Mouse (Mus musculus): ENCODE results near the gene Enox2.
"Not testable (repeated sequence)": the region's sequence is repeated elsewhere in the genome, so short reads cannot be mapped to it uniquely, and the experiment has no call there.

The Enox2 gene

GRCm38 (mm10) chrX:49287700-49288563 lies at the start of gene Enox2:
Gene Enox2 (minus strand): TSS chrX:49288259.
- CTCF ChIA-PET, result interaction anchor here (0.6 kb wide), 1 partner anchor 130 kb away, joined by 4 read pairs; no protein-coding TSS in a partner anchor

GRCm38 (mm10) chrX:49309496-49309895 lies 21.4 kb upstream of the Enox2 start:
- CTCF ChIA-PET, result no interaction called here

GRCm38 (mm10) chrX:49306659-49307058 lies 18.6 kb upstream of the Enox2 start:
- CTCF ChIA-PET, result interaction anchor here (0.7 kb wide), 1 partner anchor 68 kb away, joined by 4 read pairs; no protein-coding TSS in a partner anchor

- CTCF ChIA-PET, result no interaction called here
Measured at GRCm38 (mm10) chrX:49279918-49280586, 8.0 kb downstream of the Enox2 start.

- CTCF ChIA-PET, result no interaction called here
Measured at GRCm38 (mm10) chrX:49273487-49274042, 14.5 kb downstream of the Enox2 start.

- CTCF ChIA-PET, result no interaction called here
Measured at GRCm38 (mm10) chrX:49250816-49251215, 37.2 kb downstream of the Enox2 start.

- CTCF ChIA-PET, result no interaction called here
Measured at GRCm38 (mm10) chrX:49225792-49226426, 62.1 kb downstream of the Enox2 start.

- CTCF ChIA-PET, result interaction anchor here (0.7 kb wide), 1 partner anchor 38 kb away, joined by 5 read pairs; no protein-coding TSS in a partner anchor
Measured at GRCm38 (mm10) chrX:49216422-49216821, 71.6 kb downstream of the Enox2 start.

GRCm38 (mm10) chrX:49196386-49196785 lies 91.7 kb downstream of the Enox2 start:
- CTCF ChIA-PET, result no interaction called here

- CTCF ChIA-PET, result no interaction called here
Measured at GRCm38 (mm10) chrX:49181136-49181535, 106.9 kb downstream of the Enox2 start.

GRCm38 (mm10) chrX:49178670-49179069 lies 109.4 kb downstream of the Enox2 start:
- CTCF ChIA-PET, result interaction anchor here (0.6 kb wide), 2 partner anchors 38 to 124 kb away, joined by 4 to 5 read pairs; no protein-coding TSS in a partner anchor

- CTCF ChIA-PET, result no interaction called here
Measured at GRCm38 (mm10) chrX:49154280-49154679, 133.8 kb downstream of the Enox2 start.

GRCm38 (mm10) chrX:49124774-49125429 lies 163.2 kb downstream of the Enox2 start:
- CTCF ChIA-PET, result no interaction called here

- CTCF ChIA-PET, result no interaction called here
Measured at GRCm38 (mm10) chrX:49116465-49116864, 171.6 kb downstream of the Enox2 start.

GRCm38 (mm10) chrX:49112412-49112811 lies 175.6 kb downstream of the Enox2 start:
- CTCF ChIA-PET, result no interaction called here

GRCm38 (mm10) chrX:49100542-49100941 lies 187.5 kb downstream of the Enox2 start:
- CTCF ChIA-PET, result not testable (repeated sequence)

GRCm38 (mm10) chrX:49096249-49096648 lies 191.8 kb downstream of the Enox2 start:
- CTCF ChIA-PET, result no interaction called here

GRCm38 (mm10) chrX:49075055-49075454 lies 213.0 kb downstream of the Enox2 start:
- CTCF ChIA-PET, result no interaction called here

GRCm38 (mm10) chrX:49073563-49073962 lies 214.5 kb downstream of the Enox2 start:
- CTCF ChIA-PET, result no interaction called here

- CTCF ChIA-PET, result no interaction called here
Measured at GRCm38 (mm10) chrX:49045118-49045517, 242.9 kb downstream of the Enox2 start.

- CTCF ChIA-PET, result no interaction called here
Measured at GRCm38 (mm10) chrX:49009746-49010145, 278.3 kb downstream of the Enox2 start.

- CTCF ChIA-PET, result no interaction called here
Measured at GRCm38 (mm10) chrX:49005655-49006054, 282.4 kb downstream of the Enox2 start.

All from spleen, embryonic (tissue).